Mouse (Mus musculus): ENCODE results near the gene Katnbl1.
"Not testable (repeated sequence)": the region's sequence is repeated elsewhere in the genome, so short reads cannot be mapped to it uniquely, and the experiment has no call there.

DNA sequence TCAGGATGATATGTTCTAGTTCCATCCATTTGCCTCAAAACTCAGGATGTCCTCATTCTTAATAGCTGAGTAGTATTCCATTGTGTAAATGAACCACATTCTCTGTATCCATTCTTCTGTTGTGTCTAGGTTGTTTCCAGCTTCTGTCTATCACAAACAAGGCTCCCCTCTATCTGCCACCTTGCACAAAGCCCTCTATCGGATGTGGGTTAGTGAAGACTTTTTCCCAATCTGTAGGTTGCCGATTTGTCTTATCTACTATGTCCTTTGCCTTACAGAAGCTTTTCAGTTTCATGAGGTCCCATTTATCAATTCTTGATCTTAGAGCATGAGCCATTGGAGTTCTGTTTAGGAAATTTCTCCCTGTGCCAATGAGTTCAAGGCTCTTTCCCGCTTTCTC is 49.5 kb downstream of the Katnbl1 start:
- TF ChIP-seq TAL1, GATA1 (IDR thresholded peaks at IDR 0.05; ENCODE audit: low read length): not testable (repeated sequence)

Data from erythroblast, embryonic 14.5 days (primary cell).